Mouse (Mus musculus) megakaryocyte, embryonic 14.5 days (primary cell): ENCODE measurements around the gene Slc39a11.

ENCODE experiments used
- FLI1 ChIP-seq: IDR thresholded peaks from 2 replicates; pipeline ENCODE4 v1.6.1; 2012; ENCODE audit warnings: low read length, inconsistent platforms, mixed read lengths
- GATA1 ChIP-seq: IDR thresholded peaks from 3 replicates; pipeline ENCODE4 v1.6.1; 2012; ENCODE audit warnings: mixed read lengths, low read length, inconsistent platforms, borderline replicate concordance

DNA sequence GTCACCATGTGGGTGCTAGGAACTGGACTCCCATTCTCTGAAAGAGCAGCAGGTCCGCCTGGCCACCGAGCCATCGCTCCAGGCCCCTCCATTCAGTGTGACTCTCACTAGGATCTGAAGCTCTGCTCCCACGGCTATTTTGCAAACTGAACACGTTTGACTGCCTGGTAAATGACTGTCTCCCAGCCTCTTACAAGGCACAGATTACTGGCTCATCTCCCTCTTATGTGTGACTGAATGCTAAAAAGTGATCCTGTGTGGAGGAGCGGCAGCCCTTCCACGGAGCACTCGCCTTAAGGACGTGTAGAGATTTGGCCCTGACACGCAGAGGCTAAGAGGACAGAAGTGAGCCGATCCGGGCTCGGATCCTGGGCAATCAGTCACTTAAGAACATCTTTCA is 96.3 kb downstream of the Slc39a11 start:
- TF ChIP-seq GATA1 (no peak), FLI1 (no peak)
